Mouse (Mus musculus) myocyte (in vitro differentiated cells): ENCODE measurements around the gene Gpx1.

ENCODE experiments used
- MAX ChIP-seq: IDR thresholded peaks from one replicate; pipeline ENCODE4 v1.6.1; 2011; ENCODE audit warnings: low read depth, mild to moderate bottlenecking, control low read depth
- MYOD1 ChIP-seq, 3 experiments: IDR thresholded peaks; one replicate each; pipeline ENCODE4 v1.6.1; 2011; ENCODE audit warnings: control low read depth in 2 of 3, low read depth in 2 of 3, mild to moderate bottlenecking in 2 of 3, moderate library complexity in 1 of 3; ENCODE audit not compliant: insufficient read length in 2 of 3, control insufficient read depth in 1 of 3
- MYOG ChIP-seq, 3 experiments: IDR thresholded peaks; one replicate each; pipeline ENCODE4 v1.6.1; 2011; ENCODE audit warnings: control low read depth in 2 of 3, low read depth in 2 of 3, mild to moderate bottlenecking in 2 of 3; ENCODE audit not compliant: insufficient read length in 2 of 3, control insufficient read depth in 1 of 3, insufficient read depth in 1 of 3
- POLR2A ChIP-seq: IDR thresholded peaks from one replicate; pipeline ENCODE4 v1.6.1; 2011; ENCODE audit warnings: low read depth, mild to moderate bottlenecking, control low read depth, moderate library complexity; ENCODE audit not compliant: insufficient read length
- POLR2AphosphoS2 ChIP-seq: IDR thresholded peaks from one replicate; pipeline ENCODE4 v1.6.1; 2011; ENCODE audit warnings: low read depth, control low read depth; ENCODE audit not compliant: insufficient read length
- TCF12 ChIP-seq: IDR thresholded peaks from one replicate; pipeline ENCODE4 v1.6.1; 2011; ENCODE audit warnings: mild to moderate bottlenecking, control low read depth; ENCODE audit not compliant: poor library complexity, insufficient read depth, severe bottlenecking

GRCm38 (mm10) chr9:108349727-108350126 is 11.0 kb downstream of the Gpx1 start:
- no peak for TF ChIP-seq MYOD1 (IDR thresholded peaks at IDR 0.05; ENCODE audit: control insufficient read depth in 1 of 3, insufficient read length in 2 of 3, low read depth in 2 of 3)
- no peak for TF ChIP-seq POLR2A
- no peak for TF ChIP-seq POLR2AphosphoS2
- TF ChIP-seq MAX = no peak
- no peak for TF ChIP-seq MYOG (IDR thresholded peaks at IDR 0.05; ENCODE audit: control insufficient read depth in 1 of 3, insufficient read depth in 1 of 3, insufficient read length in 2 of 3, low read depth in 2 of 3)
- TF ChIP-seq TCF12 = no peak
